In the genomic region with DNA sequence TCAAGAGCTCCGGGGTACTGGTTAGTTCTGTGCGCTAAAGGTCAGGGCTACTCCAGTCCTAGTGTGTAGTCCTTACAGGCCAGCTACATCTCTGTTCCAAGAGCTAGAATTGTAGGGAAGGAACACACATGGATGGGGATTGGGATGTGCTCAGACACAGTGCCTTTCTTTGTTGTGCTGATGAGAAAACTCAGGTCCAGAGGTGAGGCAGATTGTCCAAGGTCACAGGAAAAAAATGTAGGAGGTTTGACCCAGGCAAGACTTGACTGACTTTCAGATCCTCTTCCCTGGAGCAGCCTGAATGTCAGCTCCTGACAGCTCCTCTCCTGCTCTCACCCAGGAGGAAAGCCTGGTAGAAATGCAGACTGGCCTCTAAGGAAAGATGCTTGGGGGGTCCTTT, we compare ENCODE assay signal across 27 mouse cellular contexts. TPM values are rescaled to one million over a fixed set of nuclear protein-coding genes. Genes with fewer than 3 reads are reported as not detected.
"Had no signal": no experiment of that assay in that cellular context is flagged by ENCODE, and none has a peak within 500 bp of the region (broad histone marks: within the 10 kb centered on the region; RNA-seq: fewer than 3 reads in every experiment).

No protein-coding gene starts in this region.

- H3K27me3 ChIP-seq: heart, embryonic 12.5 days; heart, embryonic 15.5 days; hindbrain, embryonic 15.5 days had no signal

- ATAC-seq: hindbrain, postnatal 0 days; intestine, embryonic 16.5 days; liver, embryonic 12.5 days had no signal

- H3K4me1 ChIP-seq: liver, embryonic 12.5 days had no signal

- H3K27ac ChIP-seq: heart, embryonic 10.5 days; heart, embryonic 15.5 days; hindbrain, embryonic 12.5 days; hindbrain, embryonic 15.5 days; hindbrain, postnatal 0 days; kidney, embryonic 15.5 days; kidney, postnatal 0 days; limb, embryonic 13.5 days; limb, embryonic 15.5 days; liver, embryonic 12.5 days; liver, embryonic 14.5 days had no signal

- DNase-seq: gastrocnemius, postnatal 14 days; gastrocnemius, postnatal 36 days; heart, adult 11 months; heart, postnatal 14 days; heart, postnatal 36 days; kidney, adult 11 months; kidney, adult 2 months; kidney, adult 9 months; kidney, postnatal 14 days; kidney, postnatal 36 days; layer of hippocampus, adult 9-11 months; layer of hippocampus, postnatal 36 days; left cerebral cortex, postnatal 4 days had no signal

- H3K4me3 ChIP-seq: heart, embryonic 10.5 days; heart, embryonic 12.5 days; heart, embryonic 15.5 days; hindbrain, embryonic 12.5 days; hindbrain, embryonic 15.5 days; kidney, embryonic 15.5 days; limb, embryonic 13.5 days; limb, embryonic 15.5 days; liver, embryonic 12.5 days had no signal

- H3K9ac ChIP-seq: heart, embryonic 12.5 days; heart, embryonic 15.5 days; hindbrain, embryonic 12.5 days; hindbrain, embryonic 15.5 days; kidney, embryonic 15.5 days; limb, embryonic 13.5 days; limb, embryonic 15.5 days; liver, embryonic 12.5 days; liver, embryonic 14.5 days had no signal

- H3K36me3 ChIP-seq: heart, embryonic 10.5 days; heart, embryonic 12.5 days; heart, embryonic 15.5 days; hindbrain, embryonic 12.5 days; hindbrain, embryonic 15.5 days; kidney, embryonic 15.5 days; limb, embryonic 13.5 days; limb, embryonic 15.5 days; liver, embryonic 12.5 days had no signal

- H3K9me3 ChIP-seq: heart, embryonic 10.5 days; heart, embryonic 12.5 days; heart, embryonic 15.5 days; hindbrain, embryonic 12.5 days; hindbrain, embryonic 15.5 days; kidney, embryonic 15.5 days; limb, embryonic 13.5 days; limb, embryonic 15.5 days; liver, embryonic 12.5 days had no signal

- H3K4me2 ChIP-seq: heart, embryonic 12.5 days; heart, embryonic 15.5 days; hindbrain, embryonic 12.5 days; hindbrain, embryonic 15.5 days; kidney, embryonic 15.5 days; limb, embryonic 13.5 days; limb, embryonic 15.5 days; liver, embryonic 12.5 days had no signal

RNA-seq across cellular contexts. Expression of a gene that starts 29.7 kb away (rescaled TPM):
- total RNA-seq: hematopoietic stem cell, adult 5-6 weeks had no signal
